Mouse (Mus musculus) thymus, adult 2 months (tissue): ENCODE data around the gene Mdc1.

Source experiments
- CTCF ChIP-seq: fragments of 200-500 bp; IDR thresholded peaks from 2 replicates; pipeline ENCODE4 v1.5.1; 2012; ENCODE audit warnings: mild to moderate bottlenecking, control low read depth, low read length, moderate library complexity, borderline replicate concordance; ENCODE audit not compliant: control insufficient read depth, poor library complexity, insufficient read depth; ENCODE audit errors: extremely low read depth
- POLR2A ChIP-seq: fragments of 200-500 bp; IDR thresholded peaks from 2 replicates; pipeline ENCODE4 v1.6.1; 2012; ENCODE audit warnings: mild to moderate bottlenecking, low read length, control low read depth, moderate library complexity; ENCODE audit not compliant: control insufficient read depth, poor library complexity, insufficient read depth; ENCODE audit errors: extremely low read depth

GRCm38 (mm10) chr17:35861198-35861857 lies 20.0 kb downstream of the Mdc1 start, which contains the start of gene Nrm:
- TF ChIP-seq POLR2A (no peak; the same call in 1 of the 2 replicates), CTCF (no peak)
